Mouse (Mus musculus): ENCODE results near the gene Ranbp9. TPM values are rescaled to one million over a fixed set of nuclear protein-coding genes. Genes with fewer than 3 reads are reported as not detected.

The Ranbp9 gene
- polyA plus RNA-seq (2016; fragmentation: Nextera tagmentation; extraction: Ambion mirVana): 6.8 and 11.6 TPM in 2 replicates

DNA sequence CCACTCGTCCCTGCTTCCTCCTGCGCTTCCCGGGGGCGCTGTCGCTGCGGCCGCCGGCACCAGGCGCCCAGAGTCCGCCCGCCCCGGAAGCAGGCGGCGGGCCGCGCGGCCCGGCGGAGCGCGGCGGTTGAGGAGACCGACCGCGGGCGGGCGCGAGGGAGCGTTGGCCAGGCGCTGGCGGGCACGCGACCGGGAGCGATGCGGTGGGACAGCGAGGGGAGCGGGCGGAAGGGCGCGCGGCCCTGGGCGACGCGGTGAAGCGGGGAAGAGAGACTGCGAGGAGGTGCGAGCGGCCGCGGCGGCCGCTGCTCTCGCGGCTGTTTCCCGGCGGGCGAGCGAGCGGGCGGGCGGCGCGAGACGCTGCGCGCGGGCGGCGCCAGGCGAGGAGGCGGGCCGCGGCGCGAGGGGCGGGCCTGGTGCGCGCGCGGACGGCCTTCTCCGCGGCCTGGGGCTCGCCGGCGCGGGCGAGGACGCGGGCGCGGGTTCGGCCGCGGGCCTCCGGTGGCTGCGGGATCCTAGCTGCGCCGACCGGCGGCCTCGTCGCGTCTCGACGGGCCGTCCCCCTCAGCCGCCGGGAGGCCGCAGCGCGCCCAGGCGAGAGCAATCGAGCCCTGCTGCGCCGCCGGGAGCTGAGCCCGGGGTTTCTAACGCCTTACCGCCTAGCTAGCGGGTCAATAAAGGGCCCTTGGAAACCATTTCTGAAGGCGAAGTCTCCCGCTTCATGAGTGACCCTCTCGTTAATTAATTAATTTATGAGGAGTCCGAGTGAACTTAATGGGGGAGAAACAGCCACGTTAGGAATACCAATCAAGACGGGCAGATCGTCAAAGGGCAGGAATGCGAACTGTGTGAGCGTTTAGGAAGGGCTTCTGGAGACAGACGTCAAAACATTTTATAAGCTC lies at the start of gene Ranbp9:
Gene Ranbp9 (minus strand): TSS at position 326 of the 902 bp plus-strand sequence.
- H3K27ac ChIP-seq: peak within 1 kb of the TSS; percentile 99
- WGBS: 4% methylated on average over 123 of the region's 132 CpGs
- peaks cover 16% of the 10 kb centered on the region for H3K4me1 ChIP-seq

DNA sequence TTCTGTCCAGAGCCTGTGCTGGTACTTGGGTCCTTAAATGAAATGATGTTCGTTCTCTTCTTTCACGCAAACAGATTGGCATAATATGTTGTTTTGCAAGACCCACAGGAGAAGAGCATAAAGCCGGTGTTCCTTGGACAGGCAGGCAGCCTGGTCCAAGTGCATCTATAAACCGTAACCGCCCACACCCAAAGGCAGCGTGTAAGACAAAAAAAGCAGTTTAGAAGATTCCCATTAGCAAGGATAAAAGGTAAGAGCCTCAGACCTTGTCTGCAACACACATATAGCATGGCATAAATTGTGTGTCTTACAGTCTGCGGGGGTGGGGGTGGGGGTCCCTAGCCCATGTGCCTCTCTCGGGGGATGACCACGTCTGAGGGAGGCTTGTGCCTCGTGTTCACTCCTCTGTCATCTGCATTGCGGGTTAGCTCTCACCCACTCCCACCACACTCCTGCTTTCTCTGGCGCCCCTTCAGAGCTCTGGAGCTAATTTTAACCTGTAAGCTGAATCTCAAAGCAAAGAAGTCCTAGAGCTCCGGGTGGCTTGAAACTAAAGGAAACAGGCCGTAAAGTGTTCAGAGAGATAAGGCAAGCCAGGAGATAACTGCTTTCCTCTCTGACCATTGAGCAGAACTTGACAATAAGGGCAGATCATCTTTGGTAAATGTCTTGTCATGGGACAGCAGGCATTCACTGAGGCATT lies 49.2 kb upstream of the Ranbp9 start:
- 37% methylated on average over 14 of the region's 14 CpGs for WGBS
- Histone ChIP-seq H3K4me3 (peak overlapping the region; percentile 12; the same call in 1 of the 2 replicates), H3K9me3 (no peaks in the 10 kb centered on the region), H3K27ac (peak overlapping the region; percentile 83), H3K27me3 (ENCODE audit: insufficient read depth, poor library complexity, severe bottlenecking) (no peaks in the 10 kb centered on the region), H3K36me3 (no peaks in the 10 kb centered on the region), H3K4me1 (peaks cover 45% of the 10 kb centered on the region)
- no peak for DNase-seq (ENCODE audit: low spot score)

More for the DNA sequence above, at the start of gene Ranbp9:
- Histone ChIP-seq H3K9me3 (no peaks in the 10 kb centered on the region), H3K27me3 (ENCODE audit: insufficient read depth, poor library complexity, severe bottlenecking) (no peaks in the 10 kb centered on the region), H3K4me3 (peak within 1 kb of the TSS; percentile 74), H3K36me3 (no peaks in the 10 kb centered on the region)
- DNase-seq (ENCODE audit: low spot score): peak; percentile 83

- Histone ChIP-seq H3K4me3 (no peak overlapping the region), H3K27ac (0 out of 2 replicates have a peak overlapping the region, but pooled peaks have one; percentile 10), H3K36me3 (no peaks in the 10 kb centered on the region), H3K9me3 (no peaks in the 10 kb centered on the region), H3K4me1 (peaks cover 55% of the 10 kb centered on the region), H3K27me3 (ENCODE audit: insufficient read depth, poor library complexity, severe bottlenecking) (no peaks in the 10 kb centered on the region)
- DNase-seq (ENCODE audit: low spot score): no peak
- WGBS: 75% methylated on average over 5 of the region's 5 CpGs
Observed at GRCm38 (mm10) chr13:43526289-43526688, 45.2 kb upstream of the Ranbp9 start.

- 57% methylated on average over 16 of the region's 16 CpGs for WGBS
- Histone ChIP-seq H3K27me3 (ENCODE audit: insufficient read depth, poor library complexity, severe bottlenecking) (no peaks in the 10 kb centered on the region), H3K27ac (peak overlapping the region; percentile 75), H3K36me3 (no peaks in the 10 kb centered on the region), H3K4me3 (no peak overlapping the region), H3K4me1 (peaks cover 48% of the 10 kb centered on the region), H3K9me3 (no peaks in the 10 kb centered on the region)
- DNase-seq (ENCODE audit: low spot score): no peak
Observed at GRCm38 (mm10) chr13:43525363-43526134, 44.5 kb upstream of the Ranbp9 start.

GRCm38 (mm10) chr13:43524491-43525362 lies 43.6 kb upstream of the Ranbp9 start:
- DNase-seq (ENCODE audit: low spot score): no peak
- Histone ChIP-seq H3K4me1 (peaks cover 40% of the 10 kb centered on the region), H3K27ac (peak overlapping the region; percentile 75), H3K36me3 (no peaks in the 10 kb centered on the region), H3K4me3 (no peak overlapping the region), H3K27me3 (ENCODE audit: insufficient read depth, poor library complexity, severe bottlenecking) (no peaks in the 10 kb centered on the region), H3K9me3 (no peaks in the 10 kb centered on the region)
- 60% methylated on average over 16 of the region's 16 CpGs for WGBS

- DNase-seq (ENCODE audit: low spot score): no peak
- no peaks in the 10 kb centered on the region for H3K9me3 ChIP-seq
- no peaks in the 10 kb centered on the region for H3K36me3 ChIP-seq
- peaks cover 35% of the 10 kb centered on the region for H3K4me1 ChIP-seq
- no peaks in the 10 kb centered on the region for H3K27me3 ChIP-seq (ENCODE audit: insufficient read depth, poor library complexity, severe bottlenecking)
- H3K4me3 ChIP-seq: no peak overlapping the region
- H3K27ac ChIP-seq: no peak overlapping the region
- WGBS: 75% methylated on average over 7 of the region's 7 CpGs
Observed at GRCm38 (mm10) chr13:43523906-43524480, 42.9 kb upstream of the Ranbp9 start.

GRCm38 (mm10) chr13:43521940-43522339 lies 40.9 kb upstream of the Ranbp9 start:
- 61% methylated on average over 5 of the region's 5 CpGs for WGBS
- Histone ChIP-seq H3K9me3 (no peaks in the 10 kb centered on the region), H3K27me3 (ENCODE audit: insufficient read depth, poor library complexity, severe bottlenecking) (no peaks in the 10 kb centered on the region), H3K4me1 (peaks cover 35% of the 10 kb centered on the region), H3K4me3 (no peak overlapping the region), H3K36me3 (no peaks in the 10 kb centered on the region), H3K27ac (peak overlapping the region; percentile 79)
- no peak for DNase-seq (ENCODE audit: low spot score)

DNA sequence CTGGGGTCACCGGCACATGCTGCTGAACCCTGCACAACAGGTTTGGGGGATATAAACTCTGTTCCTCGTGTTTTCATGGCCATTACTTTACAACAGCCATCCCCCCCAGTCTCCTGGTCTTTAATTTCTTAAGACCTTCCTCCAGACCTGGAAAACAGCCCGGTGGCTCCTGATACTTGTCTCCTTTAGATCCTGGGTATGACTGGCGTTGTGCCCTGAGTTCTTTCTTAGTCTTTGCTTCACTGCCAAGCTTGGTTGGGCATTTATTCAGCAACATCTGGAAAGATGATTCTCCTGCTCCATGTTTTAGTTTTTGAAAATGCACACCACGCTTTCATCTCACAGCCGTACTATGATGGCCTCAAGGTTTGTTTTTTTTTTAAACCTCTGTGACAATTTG lies 38.2 kb upstream of the Ranbp9 start:
- Histone ChIP-seq H3K36me3 (no peaks in the 10 kb centered on the region), H3K4me3 (no peak overlapping the region), H3K4me1 (peaks cover 18% of the 10 kb centered on the region), H3K27ac (no peak overlapping the region), H3K27me3 (ENCODE audit: insufficient read depth, poor library complexity, severe bottlenecking) (no peaks in the 10 kb centered on the region), H3K9me3 (no peaks in the 10 kb centered on the region)
- 81% methylated on average over 6 of the region's 6 CpGs for WGBS
- no peak for DNase-seq (ENCODE audit: low spot score)

DNA sequence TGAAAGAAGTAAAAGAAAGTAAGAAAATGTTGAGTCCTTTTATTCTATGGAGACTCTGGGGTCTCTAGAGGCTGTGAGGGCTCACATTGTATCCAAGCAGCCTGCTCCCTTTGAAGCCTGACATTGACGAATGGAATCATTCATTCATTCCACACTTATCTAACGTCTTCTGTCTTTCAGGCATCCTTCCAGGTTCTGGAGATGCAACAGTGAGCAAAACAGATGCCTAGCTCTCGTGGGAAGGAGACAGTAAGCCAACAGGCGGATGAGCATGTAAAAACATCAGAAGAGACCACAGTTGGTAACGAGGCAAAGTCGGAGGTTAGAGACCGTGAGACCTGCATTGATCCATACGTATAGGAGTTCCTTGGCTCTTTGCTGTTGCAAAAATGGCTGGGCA lies 36.3 kb upstream of the Ranbp9 start:
- DNase-seq (ENCODE audit: low spot score): no peak
- 62% methylated on average over 8 of the region's 8 CpGs for WGBS

DNA sequence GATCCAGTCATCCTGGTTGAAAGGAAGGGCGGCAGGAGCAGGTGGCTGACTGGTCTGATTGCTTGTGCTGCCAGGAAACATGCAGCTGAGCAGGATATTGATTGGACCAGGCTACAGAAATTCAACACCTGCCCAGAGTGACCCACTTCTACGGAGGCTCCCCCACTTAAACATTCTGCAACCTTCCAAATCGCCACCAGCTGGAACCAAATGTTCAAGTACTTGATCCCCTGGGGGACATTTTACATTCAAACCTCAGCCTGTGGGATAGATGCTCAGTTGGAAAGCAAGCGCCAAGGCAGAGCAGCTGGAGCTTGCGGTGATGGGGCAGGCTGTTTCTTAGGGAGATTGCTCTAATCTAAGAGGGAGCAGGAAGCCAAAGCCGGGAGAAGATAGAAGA lies 35.8 kb upstream of the Ranbp9 start:
- no peaks in the 10 kb centered on the region for H3K27me3 ChIP-seq (ENCODE audit: insufficient read depth, poor library complexity, severe bottlenecking)
- DNase-seq (ENCODE audit: low spot score): no peak
- no peaks in the 10 kb centered on the region for H3K36me3 ChIP-seq
- peaks cover 7% of the 10 kb centered on the region for H3K4me1 ChIP-seq
- no peak overlapping the region for H3K4me3 ChIP-seq
- H3K9me3 ChIP-seq: no peaks in the 10 kb centered on the region
- 51% methylated on average over 6 of the region's 6 CpGs for WGBS
- H3K27ac ChIP-seq: no peak overlapping the region

More for the DNA sequence above, 36.3 kb upstream of the Ranbp9 start:
- Histone ChIP-seq H3K4me1 (peaks cover 11% of the 10 kb centered on the region), H3K36me3 (no peaks in the 10 kb centered on the region), H3K27ac (no peak overlapping the region), H3K27me3 (ENCODE audit: insufficient read depth, poor library complexity, severe bottlenecking) (no peaks in the 10 kb centered on the region), H3K4me3 (no peak overlapping the region), H3K9me3 (no peaks in the 10 kb centered on the region)

DNA sequence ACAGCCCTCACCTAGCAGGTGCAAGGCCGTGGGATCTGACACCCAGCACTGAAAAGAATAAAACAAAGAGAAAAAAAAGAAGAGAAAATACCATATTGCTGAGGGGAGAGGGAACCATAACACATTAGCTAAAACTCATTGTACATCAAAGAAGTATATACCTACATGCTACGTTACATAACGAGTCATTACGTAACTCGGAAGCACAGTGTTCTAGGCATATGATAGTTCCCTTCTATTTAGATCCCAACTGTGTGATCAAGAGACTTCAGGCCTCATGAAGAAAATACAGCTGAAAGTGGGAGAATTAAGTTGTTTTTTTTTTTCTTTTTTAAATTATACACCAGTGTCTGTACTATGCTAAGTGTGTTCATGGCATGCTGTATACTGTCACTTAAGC lies 35.0 kb upstream of the Ranbp9 start:
- WGBS: 89% methylated on average over 5 of the region's 5 CpGs
- H3K4me1 ChIP-seq: no peaks in the 10 kb centered on the region
- H3K27ac ChIP-seq: no peak overlapping the region
- H3K36me3 ChIP-seq: no peaks in the 10 kb centered on the region
- H3K4me3 ChIP-seq: no peak overlapping the region
- DNase-seq (ENCODE audit: low spot score): no peak
- no peaks in the 10 kb centered on the region for H3K27me3 ChIP-seq (ENCODE audit: insufficient read depth, poor library complexity, severe bottlenecking)
- H3K9me3 ChIP-seq: no peaks in the 10 kb centered on the region
